Mouse (Mus musculus) testis, postnatal 14 days (tissue): Measurements from ENCODE around the gene Srcap.
"Not testable (repeated sequence)": the region's sequence is repeated elsewhere in the genome, so short reads cannot be mapped to it uniquely, and the experiment has no call there.

Experiments used
- DNase-seq: peaks from one replicate; pipeline ENCODE4 v3.0.0; 2021; ENCODE audit warnings: low spot score

Srcap gene

DNA sequence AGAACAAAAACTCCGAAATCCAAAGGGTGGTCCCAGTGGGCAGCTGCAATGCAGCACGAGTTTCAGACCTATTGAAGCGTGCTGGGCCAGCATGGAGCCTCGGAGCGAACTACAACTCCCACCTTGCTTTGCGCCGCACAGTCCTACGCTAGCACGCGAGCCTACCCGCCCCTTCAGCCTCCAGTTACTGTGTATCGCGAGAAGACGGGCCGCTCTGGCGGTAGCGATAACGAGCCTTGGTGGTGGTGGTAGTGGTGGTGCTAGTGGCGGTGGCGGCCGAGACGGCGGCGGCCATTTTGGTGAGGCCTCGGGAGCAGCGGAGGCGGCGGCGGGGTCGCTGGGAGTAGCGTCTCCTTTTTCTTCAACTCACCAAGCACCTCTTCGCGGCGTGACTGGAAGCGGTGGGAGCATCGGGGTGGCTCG lies at the start of gene Srcap:
Gene Srcap, plus strand, starts transcription at position 176 of the 423 bp plus-strand sequence.
- DNase-seq = peak; percentile 98

- DNase-seq = no peak
These were observed 46.6 kb upstream of the Srcap start for GRCm38 (mm10) chr7:127465191-127465590.

DNA sequence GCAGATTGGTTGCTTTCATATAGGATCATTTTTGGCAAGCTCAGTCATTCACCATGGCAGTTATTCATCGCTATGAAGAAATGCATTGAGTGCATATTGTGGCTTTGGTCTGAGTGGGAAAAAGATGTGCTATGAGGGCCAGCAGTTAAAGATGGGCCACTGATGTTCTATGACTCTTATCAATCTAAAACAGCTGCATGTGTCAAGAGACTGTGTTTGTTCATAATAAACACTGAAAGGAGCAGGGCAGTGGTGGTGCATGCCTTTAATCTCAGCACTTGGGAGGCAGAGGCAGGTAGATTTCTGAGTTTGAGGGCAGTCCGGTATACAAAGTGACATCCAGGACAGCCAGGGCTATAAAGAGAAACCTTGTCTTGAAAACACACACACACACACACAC lies 46.1 kb upstream of the Srcap start:
- DNase-seq = not testable (repeated sequence)

- DNase-seq = no peak
These were observed 45.2 kb upstream of the Srcap start for GRCm38 (mm10) chr7:127466606-127467005.

DNA sequence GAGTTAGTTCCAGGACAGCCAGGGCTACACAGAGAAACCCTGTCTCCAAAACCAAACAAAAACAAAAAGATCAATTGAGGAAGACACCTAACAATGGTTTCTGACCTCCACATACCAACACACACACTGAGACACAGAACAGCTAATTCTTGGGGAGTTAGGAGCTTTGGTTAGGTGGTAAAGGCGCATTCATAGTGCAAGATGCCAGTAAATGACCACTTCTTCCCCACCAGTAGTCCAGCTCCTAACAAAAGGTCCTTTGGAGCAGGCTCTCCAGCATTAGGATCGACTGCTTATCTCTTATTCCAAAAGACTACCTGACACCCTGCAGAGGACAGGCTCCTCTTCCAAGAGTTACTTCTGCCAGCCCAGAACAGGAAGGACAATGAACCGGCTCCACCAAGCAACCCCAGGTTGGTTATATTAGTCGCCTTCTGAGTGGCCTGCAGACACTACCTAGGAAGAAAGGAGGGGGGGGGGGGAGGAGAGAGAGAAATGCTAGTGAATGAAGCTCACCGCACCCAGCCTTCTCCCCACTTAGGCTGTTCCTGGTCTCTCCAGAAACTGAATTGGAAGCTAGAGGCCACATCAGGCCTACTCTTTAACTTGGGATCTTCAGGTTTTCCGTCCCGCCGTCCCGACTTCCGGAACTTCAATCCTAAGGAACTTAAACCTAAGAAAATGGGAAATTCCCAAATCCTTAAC lies 41.6 kb upstream of the Srcap start:
- DNase-seq = no peak

DNA sequence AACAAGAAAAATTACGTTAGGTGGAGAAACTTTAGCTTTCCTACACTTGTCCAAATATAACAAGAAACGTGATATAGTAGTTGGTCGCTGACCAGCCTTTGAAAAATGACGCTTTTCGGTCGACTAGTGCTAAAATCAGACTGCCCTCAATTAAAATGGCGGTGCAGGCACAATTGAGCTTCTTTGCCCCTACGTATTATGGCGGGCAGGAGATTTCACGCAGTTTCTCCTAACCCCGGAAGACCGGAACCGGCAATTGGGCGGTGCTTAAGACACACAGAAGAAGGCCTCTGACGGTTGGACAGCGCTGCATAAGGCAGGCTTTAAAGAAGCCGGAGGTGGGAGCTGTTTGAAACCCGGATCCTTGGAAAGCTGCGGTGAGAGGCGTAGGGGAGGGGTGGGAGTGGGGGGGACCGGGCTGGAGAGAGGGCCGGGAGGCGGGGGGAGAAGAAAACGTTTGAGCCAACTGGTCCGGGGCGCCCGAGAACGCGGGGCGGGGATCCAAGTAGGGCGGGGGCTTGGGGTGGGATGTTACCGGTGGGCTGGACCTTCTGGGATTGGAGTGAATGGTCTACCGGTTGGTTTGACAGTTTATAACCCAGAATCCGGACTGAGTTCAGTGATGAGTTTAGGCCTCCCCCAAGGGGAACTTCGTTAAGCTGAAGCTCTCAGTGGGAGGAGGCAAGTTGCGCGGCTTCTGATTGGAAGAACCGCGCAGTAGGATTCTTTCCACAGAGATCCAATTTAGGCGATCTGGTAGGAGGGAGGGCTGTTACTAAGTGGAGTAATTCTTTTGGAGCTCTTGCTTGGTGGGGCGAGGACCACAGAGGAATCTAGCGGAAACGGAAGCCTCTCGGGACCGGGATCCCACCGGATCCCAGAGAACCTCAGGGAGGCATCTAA lies 40.8 kb upstream of the Srcap start:
- peak; percentile 91 for DNase-seq

DNA sequence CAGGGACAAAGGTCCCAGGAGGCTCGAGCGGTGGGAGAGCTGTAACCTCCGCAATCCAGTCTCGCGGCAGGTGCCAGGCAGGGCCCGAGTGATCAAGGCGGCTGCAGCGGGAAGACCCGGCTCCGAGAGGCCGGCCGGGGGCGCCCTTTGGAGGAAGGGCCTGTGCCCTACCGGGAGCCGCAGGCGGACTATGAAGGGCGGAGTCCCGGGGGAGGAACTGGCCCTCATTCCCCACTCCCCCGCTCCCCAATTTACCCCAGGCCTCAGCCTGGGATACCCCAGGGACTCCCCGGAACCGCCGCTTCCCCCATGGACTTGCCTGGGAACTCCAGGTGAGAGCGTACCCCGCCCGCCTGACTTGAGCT lies 40.2 kb upstream of the Srcap start:
- DNase-seq = peak; percentile 72

- DNase-seq = no peak
These were observed 39.7 kb upstream of the Srcap start for GRCm38 (mm10) chr7:127472060-127472459.

- DNase-seq = no peak
These were observed 38.1 kb upstream of the Srcap start for GRCm38 (mm10) chr7:127473705-127474104.

DNA sequence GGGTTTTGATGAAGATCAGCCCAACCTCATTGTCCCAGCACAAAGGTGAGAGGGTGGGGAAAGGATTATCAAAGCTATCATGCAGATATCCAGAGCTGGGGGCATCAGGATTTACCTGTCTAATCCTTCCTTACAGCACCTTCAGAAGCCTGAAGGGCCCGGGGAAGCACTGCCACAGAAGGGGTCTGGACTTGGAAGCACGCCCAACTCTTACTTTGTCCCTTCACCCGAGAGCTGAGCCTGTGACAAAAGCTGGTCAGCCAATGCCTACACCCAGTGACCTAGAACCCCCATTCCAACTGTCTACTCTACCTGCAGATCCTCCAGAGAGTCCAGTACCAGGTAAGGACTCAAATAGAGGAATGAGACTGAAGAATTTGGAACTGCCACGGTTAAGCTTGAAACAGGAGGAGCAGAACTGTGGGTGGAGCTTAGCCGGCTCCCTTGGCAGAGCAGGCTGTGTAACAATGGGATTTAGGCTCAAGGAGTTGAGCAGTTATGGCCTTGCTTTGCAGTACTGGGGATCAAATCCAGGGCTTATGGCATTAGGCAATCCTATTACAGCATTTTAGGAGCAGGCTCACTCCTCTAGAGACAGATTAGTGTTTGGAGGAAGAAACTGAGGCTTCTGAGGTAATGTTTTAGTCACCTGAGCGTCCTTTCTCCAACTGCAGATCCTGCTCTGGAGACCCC lies 37.3 kb upstream of the Srcap start:
- no peak for DNase-seq

DNA sequence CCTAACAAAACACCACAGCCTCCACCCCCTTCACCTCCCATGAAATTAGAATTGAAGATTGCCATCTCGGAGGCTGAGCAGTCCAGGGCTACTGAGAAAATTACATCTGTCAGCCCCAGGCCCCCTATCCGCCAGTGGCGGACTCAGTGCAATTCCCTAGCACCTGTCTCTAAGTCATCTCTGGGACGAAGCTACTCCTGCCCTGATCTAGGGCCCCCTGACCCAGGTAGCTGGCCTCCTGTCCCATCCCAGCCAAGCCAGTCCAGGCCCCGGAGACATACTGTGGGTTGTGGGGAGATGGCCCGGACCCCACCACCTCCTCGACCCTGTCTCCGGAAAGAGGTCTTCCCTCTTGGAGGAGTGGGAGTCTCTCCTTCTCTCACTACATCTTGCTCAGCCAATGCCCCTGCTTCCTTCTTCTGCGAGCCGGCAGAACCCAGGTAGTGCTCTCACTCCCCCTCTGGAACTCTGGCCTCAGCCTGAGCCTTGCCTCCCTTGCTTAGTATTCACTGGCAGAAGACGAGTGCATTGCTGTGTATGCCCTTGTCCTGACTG lies 36.5 kb upstream of the Srcap start:
- no peak for DNase-seq

GRCm38 (mm10) chr7:127476336-127476735 lies 35.4 kb upstream of the Srcap start:
- DNase-seq = peak; percentile 51

DNA sequence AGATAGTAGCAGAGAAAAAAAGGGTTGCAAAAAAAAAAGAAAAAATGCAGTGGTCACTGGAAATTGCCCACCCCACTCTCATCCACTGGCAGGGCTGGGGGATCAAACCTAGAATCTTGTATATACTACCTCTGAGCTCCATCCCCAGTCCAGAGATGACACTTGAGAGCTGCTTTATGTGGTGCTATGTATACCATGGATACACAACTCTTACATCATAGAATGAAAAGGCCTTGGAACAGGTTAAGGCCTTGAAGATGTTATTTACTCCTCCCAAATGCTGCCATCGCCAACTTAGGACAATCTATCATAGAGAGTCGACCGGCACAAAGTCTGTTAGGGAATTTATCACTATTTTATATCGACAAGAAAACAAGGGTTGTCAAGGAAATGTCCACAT lies 34.9 kb upstream of the Srcap start:
- DNase-seq = no peak

GRCm38 (mm10) chr7:127477687-127478634 lies 33.8 kb upstream of the Srcap start:
- DNase-seq = peak; percentile 99

- DNase-seq = peak; percentile 98
These were observed 33.0 kb upstream of the Srcap start, which contains the start of gene Fbrs for GRCm38 (mm10) chr7:127478635-127479317. Fbrs (plus strand) TSS chr7:127479199.

DNA sequence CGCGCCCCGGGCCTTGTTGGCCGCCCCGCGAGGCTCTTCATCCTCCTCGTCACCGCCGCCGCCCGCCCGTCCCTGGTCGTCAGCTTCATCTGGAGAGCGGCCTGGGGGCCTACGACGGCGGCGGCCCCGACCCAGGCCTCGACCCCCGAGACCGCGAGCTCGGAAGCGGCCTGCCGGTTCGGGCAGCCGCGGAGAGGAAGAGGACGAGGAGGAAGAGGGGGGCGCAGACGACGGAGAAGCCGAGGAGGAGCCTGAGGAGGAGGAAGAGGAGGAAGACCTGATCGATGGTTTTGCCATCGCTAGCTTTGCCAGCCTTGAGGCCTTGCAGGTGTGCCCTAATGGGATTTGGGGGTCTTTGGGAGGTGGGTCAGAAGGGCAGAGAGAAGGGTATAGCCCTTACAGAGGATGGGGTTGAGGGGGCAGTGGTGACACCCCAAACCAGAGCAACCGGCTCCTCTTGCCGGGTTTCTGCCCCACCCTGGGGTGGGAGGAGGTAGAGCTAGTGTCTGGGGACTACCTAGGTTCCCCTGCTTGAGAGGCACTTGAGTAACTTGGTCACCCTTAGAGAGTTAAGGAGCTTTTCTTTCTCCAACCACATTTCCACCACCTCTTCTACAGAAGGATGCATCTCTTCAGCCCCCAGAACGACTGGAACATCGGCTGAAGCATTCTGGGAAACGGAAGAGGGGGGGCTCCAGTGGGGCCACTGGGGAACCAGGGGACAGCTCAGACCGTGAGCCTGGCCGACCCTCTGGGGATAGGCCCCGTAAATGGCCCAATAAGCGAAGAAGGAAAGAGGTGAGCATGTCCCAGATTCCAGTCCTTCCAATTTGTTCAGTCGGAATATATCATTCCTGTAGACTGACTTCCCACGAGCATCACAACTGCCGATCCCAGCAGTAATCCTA lies 32.2 kb upstream of the Srcap start:
- DNase-seq = no peak

GRCm38 (mm10) chr7:127480321-127480720 lies 31.5 kb upstream of the Srcap start:
- DNase-seq = no peak

- no peak for DNase-seq
These were observed 26.4 kb upstream of the Srcap start for GRCm38 (mm10) chr7:127485416-127485815.

GRCm38 (mm10) chr7:127488364-127488763 lies 23.4 kb upstream of the Srcap start:
- not testable (repeated sequence) for DNase-seq
